Mouse (Mus musculus): ENCODE measurements around the gene Psph. TPM values are rescaled to one million over a fixed set of nuclear protein-coding genes. Genes with fewer than 3 reads are reported as not detected.
"Not testable (repeated sequence)": the region's sequence is repeated elsewhere in the genome, so short reads cannot be mapped to it uniquely, and the experiment has no call there.

Psph gene
- polyA plus RNA-seq, 1 experiment from 2014 or later, result 42.2 TPM

- DNase-seq (ENCODE audit: low spot score, missing footprints), result no peak
- H3K4me1 ChIP-seq (ENCODE audit: control insufficient read depth, insufficient read depth, low read length), result peaks cover 6% of the 10 kb centered on the region
- H3K9me3 ChIP-seq (ENCODE audit: control insufficient read depth, low read length), result no peaks in the 10 kb centered on the region
- H3K27me3 ChIP-seq (ENCODE audit: control insufficient read depth, insufficient read depth, low read length), result no peaks in the 10 kb centered on the region
- no peaks in the 10 kb centered on the region for H3K36me3 ChIP-seq (ENCODE audit: control insufficient read depth, insufficient read depth, low read length)
- H3K27ac ChIP-seq (ENCODE audit: low read depth, low read length), result no peak overlapping the region
- WGBS, result 47% methylated on average over 11 of the region's 11 CpGs
- H3K4me3 ChIP-seq (ENCODE audit: low read depth, low read length), result peak overlapping the region; percentile 37
- H3K9ac ChIP-seq (ENCODE audit: low read length), result peak overlapping the region; percentile 65
- H3K4me2 ChIP-seq, result peak overlapping the region; percentile 49
- ATAC-seq (ENCODE audit: low FRiP score), result no peak
Measured at GRCm38 (mm10) chr5:129778348-129778995, 8.8 kb downstream of the Psph start.

GRCm38 (mm10) chr5:129774661-129775060 is 12.6 kb downstream of the Psph start:
- no peak overlapping the region for H3K27ac ChIP-seq (ENCODE audit: low read depth, low read length)
- H3K9me3 ChIP-seq (ENCODE audit: control insufficient read depth, low read length), result no peaks in the 10 kb centered on the region
- peaks cover 6% of the 10 kb centered on the region for H3K4me1 ChIP-seq (ENCODE audit: control insufficient read depth, insufficient read depth, low read length)
- ATAC-seq (ENCODE audit: low FRiP score) (no peak), DNase-seq (ENCODE audit: low spot score, missing footprints) (no peak)
- WGBS, result 85% methylated on average over 3 of the region's 3 CpGs
- peaks cover 2% of the 10 kb centered on the region; the same call in 1 of the 2 replicates for H3K36me3 ChIP-seq (ENCODE audit: control insufficient read depth, insufficient read depth, low read length)
- H3K27me3 ChIP-seq (ENCODE audit: control insufficient read depth, insufficient read depth, low read length), result no peaks in the 10 kb centered on the region
- H3K4me2 ChIP-seq, result no peak overlapping the region
- H3K4me3 ChIP-seq (ENCODE audit: low read depth, low read length), result no peak overlapping the region
- H3K9ac ChIP-seq (ENCODE audit: low read length), result no peak overlapping the region

GRCm38 (mm10) chr5:129773330-129773729 is 13.9 kb downstream of the Psph start:
- ATAC-seq (ENCODE audit: low FRiP score); H3K4me3 ChIP-seq (ENCODE audit: low read depth, low read length); H3K9ac ChIP-seq (ENCODE audit: low read length); H3K4me2 ChIP-seq; H3K27me3 ChIP-seq (ENCODE audit: control insufficient read depth, insufficient read depth, low read length); H3K27ac ChIP-seq (ENCODE audit: low read depth, low read length); H3K9me3 ChIP-seq (ENCODE audit: control insufficient read depth, low read length); H3K36me3 ChIP-seq (ENCODE audit: control insufficient read depth, insufficient read depth, low read length); DNase-seq (ENCODE audit: low spot score, missing footprints); H3K4me1 ChIP-seq (ENCODE audit: control insufficient read depth, insufficient read depth, low read length): not testable (repeated sequence)
- 91% methylated on average over 4 of the region's 4 CpGs for WGBS

- 89% methylated on average over 10 of the region's 10 CpGs for WGBS
- no peaks in the 10 kb centered on the region for H3K27me3 ChIP-seq (ENCODE audit: control insufficient read depth, insufficient read depth, low read length)
Measured at GRCm38 (mm10) chr5:129772433-129772832, 14.8 kb downstream of the Psph start.

GRCm38 (mm10) chr5:129770443-129771355 is 16.6 kb downstream of the Psph start:
- 88% methylated on average over 23 of the region's 23 CpGs for whole genome bisulfite sequencing
- DNase-seq (ENCODE audit: low spot score, missing footprints) (no peak), ATAC-seq (ENCODE audit: low FRiP score) (no peak)
- no peaks in the 10 kb centered on the region for H3K4me1 ChIP-seq (ENCODE audit: control insufficient read depth, insufficient read depth, low read length)
- no peaks in the 10 kb centered on the region for H3K9me3 ChIP-seq (ENCODE audit: control insufficient read depth, low read length)
- H3K4me2 ChIP-seq, result no peak overlapping the region
- no peaks in the 10 kb centered on the region for H3K27me3 ChIP-seq (ENCODE audit: control insufficient read depth, insufficient read depth, low read length)
- no peak overlapping the region for H3K9ac ChIP-seq (ENCODE audit: low read length)
- H3K4me3 ChIP-seq (ENCODE audit: low read depth, low read length), result no peak overlapping the region
- H3K27ac ChIP-seq (ENCODE audit: low read depth, low read length), result no peak overlapping the region
- H3K36me3 ChIP-seq (ENCODE audit: control insufficient read depth, insufficient read depth, low read length), result peaks cover 2% of the 10 kb centered on the region; the same call in 1 of the 2 replicates

More at GRCm38 (mm10) chr5:129772433-129772832, 14.8 kb downstream of the Psph start:
- DNase-seq (ENCODE audit: low spot score, missing footprints) (no peak), ATAC-seq (ENCODE audit: low FRiP score) (no peak)
- H3K9ac ChIP-seq (ENCODE audit: low read length), result no peak overlapping the region
- H3K9me3 ChIP-seq (ENCODE audit: control insufficient read depth, low read length), result no peaks in the 10 kb centered on the region
- H3K36me3 ChIP-seq (ENCODE audit: control insufficient read depth, insufficient read depth, low read length), result peaks cover 2% of the 10 kb centered on the region; the same call in 1 of the 2 replicates
- no peak overlapping the region for H3K4me3 ChIP-seq (ENCODE audit: low read depth, low read length)
- no peak overlapping the region for H3K4me2 ChIP-seq
- no peaks in the 10 kb centered on the region for H3K4me1 ChIP-seq (ENCODE audit: control insufficient read depth, insufficient read depth, low read length)
- no peak overlapping the region for H3K27ac ChIP-seq (ENCODE audit: low read depth, low read length)

GRCm38 (mm10) chr5:129761865-129762540 is 25.2 kb downstream of the Psph start:
- Histone ChIP-seq H3K36me3 (ENCODE audit: control insufficient read depth, insufficient read depth, low read length) (no peaks in the 10 kb centered on the region), H3K27me3 (ENCODE audit: control insufficient read depth, insufficient read depth, low read length) (no peaks in the 10 kb centered on the region), H3K27ac (ENCODE audit: low read depth, low read length) (no peak overlapping the region), H3K9ac (ENCODE audit: low read length) (no peak overlapping the region), H3K4me3 (ENCODE audit: low read depth, low read length) (no peak overlapping the region), H3K4me2 (no peak overlapping the region), H3K4me1 (ENCODE audit: control insufficient read depth, insufficient read depth, low read length) (no peaks in the 10 kb centered on the region), H3K9me3 (ENCODE audit: control insufficient read depth, low read length) (no peaks in the 10 kb centered on the region)
- WGBS, result 82% methylated on average over 18 of the region's 18 CpGs
- ATAC-seq (ENCODE audit: low FRiP score), result no peak
- peak; percentile 75 for DNase-seq (ENCODE audit: low spot score, missing footprints)

GRCm38 (mm10) chr5:129759929-129760480 is 27.2 kb downstream of the Psph start:
- no peaks in the 10 kb centered on the region for H3K36me3 ChIP-seq (ENCODE audit: control insufficient read depth, insufficient read depth, low read length)
- H3K9me3 ChIP-seq (ENCODE audit: control insufficient read depth, low read length), result no peaks in the 10 kb centered on the region
- no peak for ATAC-seq (ENCODE audit: low FRiP score)
- no peak overlapping the region for H3K4me2 ChIP-seq
- 90% methylated on average over 13 of the region's 13 CpGs for WGBS
- no peaks in the 10 kb centered on the region for H3K27me3 ChIP-seq (ENCODE audit: control insufficient read depth, insufficient read depth, low read length)
- no peak overlapping the region for H3K4me3 ChIP-seq (ENCODE audit: low read depth, low read length)
- no peak for DNase-seq (ENCODE audit: low spot score, missing footprints)
- H3K27ac ChIP-seq (ENCODE audit: low read depth, low read length), result no peak overlapping the region
- H3K9ac ChIP-seq (ENCODE audit: low read length), result no peak overlapping the region
- no peaks in the 10 kb centered on the region for H3K4me1 ChIP-seq (ENCODE audit: control insufficient read depth, insufficient read depth, low read length)

- H3K4me3 ChIP-seq (ENCODE audit: low read depth, low read length), result no peak overlapping the region
- H3K36me3 ChIP-seq (ENCODE audit: control insufficient read depth, insufficient read depth, low read length), result no peaks in the 10 kb centered on the region
- H3K9me3 ChIP-seq (ENCODE audit: control insufficient read depth, low read length), result no peaks in the 10 kb centered on the region
- no peak overlapping the region for H3K9ac ChIP-seq (ENCODE audit: low read length)
- H3K4me1 ChIP-seq (ENCODE audit: control insufficient read depth, insufficient read depth, low read length), result no peaks in the 10 kb centered on the region
- no peaks in the 10 kb centered on the region for H3K27me3 ChIP-seq (ENCODE audit: control insufficient read depth, insufficient read depth, low read length)
- DNase-seq (ENCODE audit: low spot score, missing footprints) (peak; percentile 73), ATAC-seq (ENCODE audit: low FRiP score) (no peak)
- H3K27ac ChIP-seq (ENCODE audit: low read depth, low read length), result no peak overlapping the region
- no peak overlapping the region for H3K4me2 ChIP-seq
- 96% methylated on average over 20 of the region's 20 CpGs for WGBS
Measured at GRCm38 (mm10) chr5:129756886-129757285, 30.4 kb downstream of the Psph start.
